Mouse (Mus musculus) heart, embryonic 16.5 days (tissue): ENCODE measurements at regions not wholly inside any gene's neighbourhood (a gene's known extent, or its start where the extent isn't known, plus 50 kb on each side); places are given as distances from the start of the nearest gene placed in this dataset.
"Not testable (repeated sequence)": the region's sequence is repeated elsewhere in the genome, so short reads cannot be mapped to it uniquely, and the experiment has no call there.

Source experiments
- ATAC-seq: fragments of 200-750 bp; cut with Nextera tagmentation; replicated peaks from 2 replicates; pipeline ENCODE4 v1.8.0; 2017; ENCODE audit warnings: moderate number of reproducible peaks; ENCODE audit not compliant: insufficient read depth, low FRiP score; ENCODE audit errors: extremely low read depth
- H3K27ac ChIP-seq: fragments of 300-500 bp; sonication (generic); 2 replicates; pipeline ENCODE4 v1.5.1; 2014; ENCODE audit warnings: mild to moderate bottlenecking, low read length, control low read depth, moderate library complexity
- H3K27me3 ChIP-seq: fragments of 300-500 bp; sonication (generic); 2 replicates; pipeline ENCODE4 v1.6.1; 2014; ENCODE audit warnings: low read length, mixed read lengths; ENCODE audit not compliant: control insufficient read depth, insufficient read depth
- H3K36me3 ChIP-seq: fragments of 300-500 bp; sonication (generic); 2 replicates; pipeline ENCODE4 v1.6.1; 2014; ENCODE audit not compliant: control insufficient read depth, insufficient read depth
- H3K4me1 ChIP-seq: fragments of 300-500 bp; sonication (generic); 2 replicates; pipeline ENCODE4 v1.6.1; 2014; ENCODE audit warnings: low read length, mixed read lengths; ENCODE audit not compliant: control insufficient read depth, insufficient read depth
- H3K4me2 ChIP-seq: fragments of 300-500 bp; sonication (generic); 2 replicates; pipeline ENCODE4 v1.6.1; 2014; ENCODE audit warnings: low read depth, mild to moderate bottlenecking, control low read depth, low read length
- H3K4me3 ChIP-seq: fragments of 300-500 bp; sonication (generic); 2 replicates; pipeline ENCODE4 v1.5.1; 2014; ENCODE audit warnings: mild to moderate bottlenecking, control low read depth, low read length
- H3K9ac ChIP-seq: fragments of 300-500 bp; sonication (generic); 2 replicates; pipeline ENCODE4 v1.6.1; 2014; ENCODE audit warnings: low read length, control low read depth
- H3K9me3 ChIP-seq: fragments of 300-500 bp; sonication (generic); replicated peaks from 2 replicates; pipeline ENCODE4 v1.6.1; 2016; ENCODE audit warnings: low read length; ENCODE audit not compliant: control insufficient read depth
- WGBS: fragments of 180-500 bp; shearing (Covaris S2); extraction: QIAGEN DNeasy Blood & Tissue Kit; methylation state at CpG from one replicate; pipeline ENCODE4 v1.1.7; 2014; 5-methylcytosine and 5-hydroxymethylcytosine counted together

GRCm38 (mm10) chr13:70096430-70097301 lies 294.5 kb downstream of the Med10 start:
- Histone ChIP-seq H3K4me2 (no peak overlapping the region), H3K27me3 (no peaks in the 10 kb centered on the region), H3K27ac (no peak overlapping the region), H3K9me3 (no peaks in the 10 kb centered on the region), H3K9ac (no peak overlapping the region), H3K4me3 (no peak overlapping the region), H3K36me3 (no peaks in the 10 kb centered on the region), H3K4me1 (no peaks in the 10 kb centered on the region)
- WGBS: 59% methylated on average over 7 of the region's 7 CpGs
- ATAC-seq: no peak

- ATAC-seq, H3K27ac ChIP-seq: not testable (repeated sequence)
- 61% methylated on average over 1 of the region's 1 CpGs for WGBS
Observed at GRCm38 (mm10) chr13:70100091-70100490, 297.9 kb downstream of the Med10 start.

GRCm38 (mm10) chr13:70103021-70103420 lies 300.8 kb downstream of the Med10 start:
- H3K4me3 ChIP-seq: no peak overlapping the region
- no peaks in the 10 kb centered on the region for H3K9me3 ChIP-seq
- WGBS: 69% methylated on average over 7 of the region's 7 CpGs
- H3K27me3 ChIP-seq: no peaks in the 10 kb centered on the region
- no peak overlapping the region for H3K27ac ChIP-seq
- no peak overlapping the region for H3K4me2 ChIP-seq
- H3K36me3 ChIP-seq: no peaks in the 10 kb centered on the region
- H3K4me1 ChIP-seq: no peaks in the 10 kb centered on the region
- no peak for ATAC-seq
- H3K9ac ChIP-seq: no peak overlapping the region

More at GRCm38 (mm10) chr13:70100091-70100490, 297.9 kb downstream of the Med10 start:
- not testable (repeated sequence) for H3K4me1 ChIP-seq, H3K9ac ChIP-seq, H3K4me3 ChIP-seq, H3K4me2 ChIP-seq, H3K27me3 ChIP-seq, H3K9me3 ChIP-seq, H3K36me3 ChIP-seq

- not testable (repeated sequence) for H3K36me3 ChIP-seq, H3K4me1 ChIP-seq, H3K27me3 ChIP-seq, ATAC-seq, H3K9me3 ChIP-seq, H3K4me2 ChIP-seq, H3K27ac ChIP-seq, H3K4me3 ChIP-seq, H3K9ac ChIP-seq
- WGBS: 67% methylated on average over 10 of the region's 10 CpGs
Observed at GRCm38 (mm10) chr13:70103491-70103890, 301.3 kb downstream of the Med10 start.

GRCm38 (mm10) chr13:70103903-70104302 lies 301.7 kb downstream of the Med10 start:
- ATAC-seq: no peak

GRCm38 (mm10) chr13:70115576-70115975 lies 313.4 kb downstream of the Med10 start:
- Histone ChIP-seq H3K27me3 (no peaks in the 10 kb centered on the region), H3K36me3 (no peaks in the 10 kb centered on the region), H3K9me3 (no peaks in the 10 kb centered on the region), H3K4me1 (no peaks in the 10 kb centered on the region), H3K4me2 (no peak overlapping the region), H3K27ac (no peak overlapping the region), H3K9ac (no peak overlapping the region), H3K4me3 (no peak overlapping the region)
- 80% methylated on average over 9 of the region's 9 CpGs for WGBS
- no peak for ATAC-seq

More at GRCm38 (mm10) chr13:70103903-70104302, 301.7 kb downstream of the Med10 start:
- H3K27me3 ChIP-seq: no peaks in the 10 kb centered on the region
- no peak overlapping the region for H3K9ac ChIP-seq
- no peaks in the 10 kb centered on the region for H3K9me3 ChIP-seq
- no peaks in the 10 kb centered on the region for H3K4me1 ChIP-seq
- no peaks in the 10 kb centered on the region for H3K36me3 ChIP-seq
- no peak overlapping the region for H3K27ac ChIP-seq
- no peak overlapping the region for H3K4me3 ChIP-seq
- H3K4me2 ChIP-seq: no peak overlapping the region
- WGBS: 86% methylated on average over 4 of the region's 4 CpGs

GRCm38 (mm10) chr13:70124860-70125545 lies 322.8 kb downstream of the Med10 start:
- Histone ChIP-seq H3K4me2 (no peak overlapping the region), H3K9me3 (no peaks in the 10 kb centered on the region), H3K27me3 (no peaks in the 10 kb centered on the region), H3K4me1 (no peaks in the 10 kb centered on the region), H3K4me3 (no peak overlapping the region), H3K27ac (no peak overlapping the region), H3K36me3 (no peaks in the 10 kb centered on the region), H3K9ac (no peak overlapping the region)
- no peak for ATAC-seq
- 34% methylated on average over 9 of the region's 9 CpGs for WGBS

GRCm38 (mm10) chr13:70127310-70127709 lies 325.1 kb downstream of the Med10 start:
- Histone ChIP-seq H3K4me1 (no peaks in the 10 kb centered on the region), H3K4me3 (no peak overlapping the region), H3K4me2 (no peak overlapping the region), H3K27ac (no peak overlapping the region), H3K9ac (no peak overlapping the region), H3K36me3 (no peaks in the 10 kb centered on the region), H3K27me3 (no peaks in the 10 kb centered on the region), H3K9me3 (no peaks in the 10 kb centered on the region)
- ATAC-seq: no peak
- WGBS: 63% methylated on average over 4 of the region's 4 CpGs

- H3K9me3 ChIP-seq: no peaks in the 10 kb centered on the region
- 84% methylated on average over 8 of the region's 8 CpGs for WGBS
Observed at GRCm38 (mm10) chr13:70134544-70134943, 332.3 kb downstream of the Med10 start.

More at GRCm38 (mm10) chr13:70134544-70134943, 332.3 kb downstream of the Med10 start:
- Histone ChIP-seq H3K27ac (no peak overlapping the region), H3K9ac (no peak overlapping the region), H3K27me3 (no peaks in the 10 kb centered on the region), H3K4me2 (no peak overlapping the region), H3K4me1 (no peaks in the 10 kb centered on the region), H3K36me3 (no peaks in the 10 kb centered on the region), H3K4me3 (no peak overlapping the region)
- no peak for ATAC-seq
